Mouse (Mus musculus) midbrain, embryonic 14.5 days (tissue): ENCODE measurements around the gene Zyx. TPM values are rescaled to one million over a fixed set of nuclear protein-coding genes. Genes with fewer than 3 reads are reported as not detected.

Experiments
- ATAC-seq: fragments of 200-750 bp; cut with Nextera tagmentation; 2 replicates; pipeline ENCODE4 v1.8.0; 2017; ENCODE audit warnings: moderate number of reproducible peaks, moderate library complexity; ENCODE audit not compliant: low FRiP score, low TSS enrichment
- DNase-seq: peaks from one replicate; pipeline ENCODE4 v3.0.0-alpha.2; 2015
- H3K27ac ChIP-seq: fragments of 300-500 bp; sonication (generic); replicated peaks from 2 replicates; pipeline ENCODE4 v1.5.1; 2014; ENCODE audit warnings: mild to moderate bottlenecking, low read depth, low read length, moderate library complexity
- H3K27me3 ChIP-seq: fragments of 300-500 bp; sonication (generic); 2 replicates; pipeline ENCODE4 v1.6.1; 2014; ENCODE audit warnings: low read length, control low read depth, mixed read lengths; ENCODE audit not compliant: control insufficient read depth, insufficient read depth
- H3K36me3 ChIP-seq: fragments of 300-500 bp; sonication (generic); 2 replicates; pipeline ENCODE4 v1.6.1; 2014; ENCODE audit warnings: low read length, control low read depth; ENCODE audit not compliant: control insufficient read depth, insufficient read depth
- H3K4me1 ChIP-seq: fragments of 300-500 bp; sonication (generic); 2 replicates; pipeline ENCODE4 v1.6.1; 2014; ENCODE audit warnings: mild to moderate bottlenecking, antibody characterized with exemption, low read length, control low read depth; ENCODE audit not compliant: control insufficient read depth, insufficient read depth
- H3K4me2 ChIP-seq: fragments of 300-500 bp; sonication (generic); 2 replicates; pipeline ENCODE4 v1.6.1; 2014; ENCODE audit warnings: mild to moderate bottlenecking, low read length, moderate library complexity
- H3K4me3 ChIP-seq: fragments of 300-500 bp; sonication (generic); replicated peaks from 2 replicates; pipeline ENCODE4 v1.5.1; 2014; ENCODE audit warnings: low read depth, low read length
- H3K9ac ChIP-seq: fragments of 300-500 bp; sonication (generic); replicated peaks from 2 replicates; pipeline ENCODE4 v1.6.1; 2014; ENCODE audit warnings: mild to moderate bottlenecking, low read length, moderate library complexity
- H3K9me3 ChIP-seq: fragments of 300-500 bp; sonication (generic); 2 replicates; pipeline ENCODE4 v1.6.1; 2016; ENCODE audit warnings: low read length, control low read depth, mixed read lengths; ENCODE audit not compliant: control insufficient read depth
- WGBS: fragments of 180-500 bp; shearing (Covaris S2); extraction: QIAGEN DNeasy Blood & Tissue Kit; methylation state at CpG from one replicate; pipeline ENCODE4 v1.1.7; 2014; 5-methylcytosine and 5-hydroxymethylcytosine counted together
- polyA plus RNA-seq: library from polyadenylated mRNA; unstranded; fragments of >200 nt; fragmentation: Nextera tagmentation; extraction: Ambion mirVana; gene quantifications from 2 replicates; pipeline ENCODE4 v1.2.1, GENCODE M21; 2014

The Zyx gene
- polyA plus RNA-seq, 1 experiment from 2014 or later, result 55.7 TPM

GRCm38 (mm10) chr6:42370630-42371363 lies 21.4 kb downstream of the Zyx start:
- WGBS, result 51% methylated on average over 4 of the region's 4 CpGs
- no peaks in the 10 kb centered on the region for H3K9me3 ChIP-seq
- no peak overlapping the region for H3K4me3 ChIP-seq
- H3K4me1 ChIP-seq, result peaks cover 13% of the 10 kb centered on the region
- H3K4me2 ChIP-seq, result no peak overlapping the region
- 0 out of 2 replicates have a peak, but pooled peaks cover 5% of the 10 kb centered on the region for H3K27me3 ChIP-seq
- DNase-seq, result no peak
- ATAC-seq, result no peak
- no peak overlapping the region for H3K27ac ChIP-seq
- H3K36me3 ChIP-seq, result no peaks in the 10 kb centered on the region
- no peak overlapping the region for H3K9ac ChIP-seq

- DNase-seq, result no peak
- H3K4me3 ChIP-seq, result no peak overlapping the region
- no peaks in the 10 kb centered on the region for H3K36me3 ChIP-seq
- 0 out of 2 replicates have a peak, but pooled peaks cover 5% of the 10 kb centered on the region for H3K27me3 ChIP-seq
- WGBS, result 8% methylated on average over 3 of the region's 3 CpGs
- peaks cover 13% of the 10 kb centered on the region for H3K4me1 ChIP-seq
- no peak overlapping the region for H3K4me2 ChIP-seq
- H3K9me3 ChIP-seq, result no peaks in the 10 kb centered on the region
- no peak overlapping the region for H3K9ac ChIP-seq
- no peak for ATAC-seq
- H3K27ac ChIP-seq, result no peak overlapping the region
These were observed 22.6 kb downstream of the Zyx start for GRCm38 (mm10) chr6:42372001-42372400.

- H3K27me3 ChIP-seq, result 0 out of 2 replicates have a peak, but pooled peaks cover 5% of the 10 kb centered on the region
- no peak for DNase-seq
- H3K4me3 ChIP-seq, result no peak overlapping the region; the same call in 1 of the 2 replicates
- H3K9ac ChIP-seq, result no peak overlapping the region
- ATAC-seq, result no peak
- peak overlapping the region; percentile 86 for H3K4me2 ChIP-seq
- WGBS, result 17% methylated on average over 9 of the region's 9 CpGs
- H3K27ac ChIP-seq, result no peak overlapping the region
- H3K9me3 ChIP-seq, result no peaks in the 10 kb centered on the region
- no peaks in the 10 kb centered on the region for H3K36me3 ChIP-seq
- peaks cover 13% of the 10 kb centered on the region for H3K4me1 ChIP-seq
These were observed 23.0 kb downstream of the Zyx start for GRCm38 (mm10) chr6:42372421-42372815.

GRCm38 (mm10) chr6:42372816-42373547 lies 23.6 kb downstream of the Zyx start, which contains the start of gene Epha1:
Epha1 (minus strand) TSS chr6:42373268.
- peak; percentile 84 for DNase-seq
- Histone ChIP-seq H3K9ac (peak within 1 kb of the TSS; percentile 51; the same call in 1 of the 2 replicates), H3K27me3 (0 out of 2 replicates have a peak, but pooled peaks cover 5% of the 10 kb centered on the region), H3K4me1 (peaks cover 13% of the 10 kb centered on the region), H3K36me3 (no peaks in the 10 kb centered on the region), H3K9me3 (no peaks in the 10 kb centered on the region), H3K4me2 (peak within 1 kb of the TSS; percentile 86), H3K27ac (no peak within 1 kb of the TSS), H3K4me3 (peak within 1 kb of the TSS; percentile 41)
- ATAC-seq, result peak; percentile 68
- under 1% methylated on average over 36 of the region's 36 CpGs for WGBS

- DNase-seq, result no peak
- peaks cover 13% of the 10 kb centered on the region for H3K4me1 ChIP-seq
- no peaks in the 10 kb centered on the region for H3K36me3 ChIP-seq
- 0 out of 2 replicates have a peak, but pooled peaks cover 5% of the 10 kb centered on the region for H3K27me3 ChIP-seq
- 0 out of 2 replicates have a peak, but pooled peaks have one; percentile 1 for ATAC-seq
- no peak overlapping the region for H3K9ac ChIP-seq
- 40% methylated on average over 7 of the region's 7 CpGs for WGBS
- no peaks in the 10 kb centered on the region for H3K9me3 ChIP-seq
- peak overlapping the region; percentile 41; the same call in 1 of the 2 replicates for H3K4me3 ChIP-seq
- peak overlapping the region; percentile 86 for H3K4me2 ChIP-seq
- H3K27ac ChIP-seq, result no peak overlapping the region
These were observed 24.4 kb downstream of the Zyx start for GRCm38 (mm10) chr6:42373669-42374430.

GRCm38 (mm10) chr6:42374701-42375100 lies 25.3 kb downstream of the Zyx start:
- Histone ChIP-seq H3K36me3 (no peaks in the 10 kb centered on the region), H3K4me2 (no peak overlapping the region), H3K9me3 (no peaks in the 10 kb centered on the region), H3K4me1 (peaks cover 13% of the 10 kb centered on the region), H3K27ac (no peak overlapping the region), H3K9ac (no peak overlapping the region), H3K4me3 (no peak overlapping the region), H3K27me3 (0 out of 2 replicates have a peak, but pooled peaks cover 5% of the 10 kb centered on the region)
- no peak for DNase-seq
- no peak for ATAC-seq
- WGBS, result 77% methylated on average over 4 of the region's 4 CpGs

- Histone ChIP-seq H3K27ac (no peak overlapping the region), H3K9me3 (no peaks in the 10 kb centered on the region), H3K27me3 (0 out of 2 replicates have a peak, but pooled peaks cover 5% of the 10 kb centered on the region), H3K4me2 (no peak overlapping the region), H3K4me1 (peaks cover 13% of the 10 kb centered on the region), H3K9ac (no peak overlapping the region), H3K36me3 (no peaks in the 10 kb centered on the region), H3K4me3 (no peak overlapping the region)
- WGBS, result 88% methylated on average over 2 of the region's 2 CpGs
- DNase-seq (no peak), ATAC-seq (no peak)
These were observed 25.7 kb downstream of the Zyx start for GRCm38 (mm10) chr6:42375131-42375530.

GRCm38 (mm10) chr6:42376016-42376415 lies 26.6 kb downstream of the Zyx start:
- Histone ChIP-seq H3K4me1 (peaks cover 13% of the 10 kb centered on the region), H3K4me2 (no peak overlapping the region), H3K27ac (no peak overlapping the region), H3K27me3 (0 out of 2 replicates have a peak, but pooled peaks cover 1% of the 10 kb centered on the region), H3K4me3 (no peak overlapping the region), H3K9ac (no peak overlapping the region), H3K9me3 (no peaks in the 10 kb centered on the region), H3K36me3 (no peaks in the 10 kb centered on the region)
- DNase-seq, result no peak
- no peak for ATAC-seq
- 33% methylated on average over 4 of the region's 4 CpGs for WGBS
